10 mouse cellular contexts compared by ENCODE assay signal in genomic region chr6:23246790-23247511, GRCm38 (mm10). TPM values are rescaled to one million over a fixed set of nuclear protein-coding genes. Genes with fewer than 3 reads are reported as not detected.
A peak's percentile ranks its signal among the peaks of the same experiment; 100 is the strongest.
DNase-seq lines count a peak whose midpoint lies in the region; ATAC-seq and TF ChIP-seq lines count a peak whose summit lies in the region.
"Had no signal": no experiment of that assay in that cellular context is flagged by ENCODE, and none has a peak within 500 bp of the region (broad histone marks: within the 10 kb centered on the region; RNA-seq: fewer than 3 reads in every experiment).

No protein-coding gene starts in this region.

- H3K4me3 ChIP-seq in forebrain, embryonic 10.5 days: peak overlapping the region; percentile 81
- no peak overlapping the region; the same call in 1 of the 2 replicates for H3K4me3 ChIP-seq in forebrain, embryonic 16.5 days (replicated peaks; ENCODE audit: low read length)
- H3K4me3 ChIP-seq in liver, embryonic 11.5 days (ENCODE audit: low read depth, low read length): no peak overlapping the region
- no peak overlapping the region for H3K4me3 ChIP-seq in liver, postnatal 0 days (ENCODE audit: low read depth, low read length)
- peak overlapping the region; percentile 49 for H3K4me3 ChIP-seq in forebrain, embryonic 13.5 days
- peak overlapping the region; percentile 4; the same call in 1 of the 2 replicates for H3K4me3 ChIP-seq in midbrain, embryonic 16.5 days (ENCODE audit: low read depth, low read length)

- DNase-seq in forebrain, embryonic 10.5 days (ENCODE audit: extremely low spot score, low spot score): no peak
- peak; percentile 33 for DNase-seq in liver, embryonic 11.5 days (ENCODE audit: low spot score)
- DNase-seq in liver, postnatal 0 days: no peak
- no peak for DNase-seq in cerebellum, adult 8-10 months
- DNase-seq: gastrocnemius, postnatal 10 days; right cerebral cortex, adult 18-20 months had no signal

- H3K9me3 ChIP-seq in forebrain, embryonic 10.5 days: no peaks in the 10 kb centered on the region
- no peaks in the 10 kb centered on the region for H3K9me3 ChIP-seq in forebrain, embryonic 16.5 days (ENCODE audit: control insufficient read depth, low read length)
- H3K9me3 ChIP-seq in liver, embryonic 11.5 days (ENCODE audit: control insufficient read depth, low read length): no peaks in the 10 kb centered on the region
- H3K9me3 ChIP-seq in liver, postnatal 0 days (ENCODE audit: low read length): 0 out of 2 replicates have a peak, but pooled peaks cover 3% of the 10 kb centered on the region
- H3K9me3 ChIP-seq in forebrain, embryonic 13.5 days (replicated peaks): no peaks in the 10 kb centered on the region
- H3K9me3 ChIP-seq in midbrain, embryonic 16.5 days (replicated peaks; ENCODE audit: control insufficient read depth, low read length, poor library complexity, severe bottlenecking): no peaks in the 10 kb centered on the region

- under 1% methylated on average over 23 of the region's 23 CpGs for whole genome bisulfite sequencing in forebrain, embryonic 10.5 days
- WGBS in forebrain, embryonic 16.5 days: 2% methylated on average over 23 of the region's 23 CpGs
- WGBS in liver, embryonic 11.5 days: 2% methylated on average over 23 of the region's 23 CpGs
- 2% methylated on average over 23 of the region's 23 CpGs for WGBS in liver, postnatal 0 days (ENCODE audit: insufficient replicate concordance)
- WGBS in forebrain, embryonic 13.5 days: 2% methylated on average over 23 of the region's 23 CpGs
- WGBS in midbrain, embryonic 16.5 days: 2% methylated on average over 23 of the region's 23 CpGs

- no peak for TF ChIP-seq CTCF in liver, postnatal 0 days (IDR thresholded peaks at IDR 0.05; ENCODE audit: low read depth)

- peak overlapping the region; percentile 99 for H3K27ac ChIP-seq in forebrain, embryonic 10.5 days
- H3K27ac ChIP-seq in forebrain, embryonic 16.5 days (ENCODE audit: low read length): no peak overlapping the region
- no peak overlapping the region for H3K27ac ChIP-seq in liver, embryonic 11.5 days (ENCODE audit: low read depth, low read length)
- no peak overlapping the region for H3K27ac ChIP-seq in liver, postnatal 0 days (ENCODE audit: low read depth)
- H3K27ac ChIP-seq in forebrain, embryonic 13.5 days: peak overlapping the region; percentile 63; the same call in 1 of the 2 replicates
- no peak overlapping the region for H3K27ac ChIP-seq in midbrain, embryonic 16.5 days (ENCODE audit: low read length)

- peaks cover 80% of the 10 kb centered on the region for H3K4me1 ChIP-seq in forebrain, embryonic 10.5 days
- H3K4me1 ChIP-seq in forebrain, embryonic 16.5 days (replicated peaks; ENCODE audit: control insufficient read depth, insufficient read depth, low read length): peaks cover 20% of the 10 kb centered on the region
- H3K4me1 ChIP-seq in liver, embryonic 11.5 days (replicated peaks; ENCODE audit: control insufficient read depth, insufficient read depth, low read length): no peaks in the 10 kb centered on the region
- H3K4me1 ChIP-seq in liver, postnatal 0 days (ENCODE audit: insufficient read depth): peaks cover 4% of the 10 kb centered on the region; the same call in 1 of the 2 replicates
- H3K4me1 ChIP-seq in forebrain, embryonic 13.5 days: peaks cover 43% of the 10 kb centered on the region
- peaks cover 9% of the 10 kb centered on the region for H3K4me1 ChIP-seq in midbrain, embryonic 16.5 days (ENCODE audit: control insufficient read depth, insufficient read depth, low read length)

- H3K4me2 ChIP-seq in forebrain, embryonic 16.5 days (ENCODE audit: low read length): no peak overlapping the region; the same call in 1 of the 2 replicates
- no peak overlapping the region; the same call in 1 of the 2 replicates for H3K4me2 ChIP-seq in liver, embryonic 11.5 days
- no peak overlapping the region for H3K4me2 ChIP-seq in liver, postnatal 0 days (ENCODE audit: low read depth, low read length)
- H3K4me2 ChIP-seq in forebrain, embryonic 13.5 days: peak overlapping the region; percentile 78
- H3K4me2 ChIP-seq in midbrain, embryonic 16.5 days (ENCODE audit: low read length): no peak overlapping the region; the same call in 1 of the 2 replicates

- H3K27me3 ChIP-seq in forebrain, embryonic 10.5 days (ENCODE audit: poor library complexity, severe bottlenecking): peaks cover 98% of the 10 kb centered on the region
- peaks cover 60% of the 10 kb centered on the region for H3K27me3 ChIP-seq in forebrain, embryonic 16.5 days (replicated peaks; ENCODE audit: control insufficient read depth, insufficient read depth, low read length)
- peaks cover 89% of the 10 kb centered on the region for H3K27me3 ChIP-seq in liver, embryonic 11.5 days (replicated peaks; ENCODE audit: control insufficient read depth, insufficient read depth, low read length)
- H3K27me3 ChIP-seq in liver, postnatal 0 days (ENCODE audit: insufficient read depth, low read length): peaks cover 85% of the 10 kb centered on the region
- H3K27me3 ChIP-seq in forebrain, embryonic 13.5 days: peaks cover 83% of the 10 kb centered on the region
- H3K27me3 ChIP-seq in midbrain, embryonic 16.5 days (ENCODE audit: control insufficient read depth, insufficient read depth, low read depth, low read length): peaks cover 52% of the 10 kb centered on the region

- no peak for TF ChIP-seq EP300 in liver, postnatal 0 days (IDR thresholded peaks at IDR 0.05; ENCODE audit: low read depth)

- ATAC-seq in forebrain, embryonic 16.5 days: no peak
- ATAC-seq in liver, embryonic 11.5 days (replicated peaks; ENCODE audit: low FRiP score): no peak
- no peak for ATAC-seq in liver, postnatal 0 days
- ATAC-seq in forebrain, embryonic 13.5 days: no peak
- ATAC-seq in midbrain, embryonic 16.5 days: no peak
- ATAC-seq in cerebellum, adult (ENCODE audit: insufficient number of reproducible peaks, low FRiP score, low TSS enrichment): no peak

- no peak overlapping the region for H3K9ac ChIP-seq in forebrain, embryonic 16.5 days (replicated peaks; ENCODE audit: low read depth, low read length)
- H3K9ac ChIP-seq in liver, embryonic 11.5 days (ENCODE audit: low read depth, low read length): no peak overlapping the region
- H3K9ac ChIP-seq in liver, postnatal 0 days (replicated peaks): no peak overlapping the region
- H3K9ac ChIP-seq in forebrain, embryonic 13.5 days: peak overlapping the region; percentile 62
- no peak overlapping the region for H3K9ac ChIP-seq in midbrain, embryonic 16.5 days (ENCODE audit: low read depth, low read length)

- H3K36me3 ChIP-seq in forebrain, embryonic 10.5 days (replicated peaks): peaks cover 8% of the 10 kb centered on the region
- no peaks in the 10 kb centered on the region for H3K36me3 ChIP-seq in forebrain, embryonic 16.5 days (ENCODE audit: control insufficient read depth, insufficient read depth)
- H3K36me3 ChIP-seq in liver, embryonic 11.5 days (ENCODE audit: control insufficient read depth, insufficient read depth, low read length): no peaks in the 10 kb centered on the region
- no peaks in the 10 kb centered on the region for H3K36me3 ChIP-seq in liver, postnatal 0 days (replicated peaks; ENCODE audit: insufficient read depth, low read length)
- H3K36me3 ChIP-seq in forebrain, embryonic 13.5 days (ENCODE audit: poor library complexity, severe bottlenecking): no peaks in the 10 kb centered on the region
- H3K36me3 ChIP-seq in midbrain, embryonic 16.5 days (ENCODE audit: control insufficient read depth, insufficient read depth, low read length): no peaks in the 10 kb centered on the region

RNA-seq across cellular contexts. Expression of gene Fezf1, which starts 1.2 kb away (rescaled TPM):
- 35.1 and 38.2 TPM in 2 replicates for polyA plus RNA-seq in forebrain, embryonic 10.5 days (2016; fragmentation: Nextera tagmentation; extraction: Ambion mirVana)
- polyA plus RNA-seq in forebrain, embryonic 16.5 days (2015; fragmentation: Nextera tagmentation; extraction: Ambion mirVana): 4.1 and 15.2 TPM in 2 replicates
- not detected in 2 replicates for polyA plus RNA-seq in liver, embryonic 11.5 days (2014; fragmentation: Nextera tagmentation; extraction: Ambion mirVana)
- not detected in 2 replicates for polyA plus RNA-seq in liver, postnatal 0 days (2015; fragmentation: Nextera tagmentation; extraction: Ambion mirVana)
- polyA plus RNA-seq in forebrain, embryonic 13.5 days (2015; fragmentation: Nextera tagmentation; extraction: Ambion mirVana): 13.6 and 38.7 TPM in 2 replicates
- 4.7 and 8.9 TPM in 2 replicates for polyA plus RNA-seq in midbrain, embryonic 16.5 days (2015; fragmentation: Nextera tagmentation; extraction: Ambion mirVana)

Comparison
In these comparisons a context has a peak if more than half of its experiments do, and no peak if none do; other contexts are left out.
1. H3K27ac ChIP-seq: peak in forebrain, embryonic 10.5 days (single experiment) and forebrain, embryonic 13.5 days (single experiment); none in forebrain, embryonic 16.5 days (single experiment), liver, embryonic 11.5 days (single experiment), liver, postnatal 0 days (single experiment) and midbrain, embryonic 16.5 days (single experiment).
2. H3K4me3 ChIP-seq: peak in forebrain, embryonic 10.5 days (single experiment), forebrain, embryonic 13.5 days (single experiment) and midbrain, embryonic 16.5 days (single experiment); none in forebrain, embryonic 16.5 days (single experiment), liver, embryonic 11.5 days (single experiment) and liver, postnatal 0 days (single experiment).